Mouse (Mus musculus) liver, adult 2 months (tissue): ENCODE results near the gene Calhm6.

Experiments
- CTCF ChIP-seq: fragments of 200-500 bp; IDR thresholded peaks from 2 replicates; pipeline ENCODE4 v1.5.1; 2011; ENCODE audit warnings: low read depth, low read length, control low read depth
- POLR2A ChIP-seq: fragments of 200-500 bp; IDR thresholded peaks from 2 replicates; pipeline ENCODE4 v1.6.1; 2011; ENCODE audit warnings: low read length, control low read depth; ENCODE audit not compliant: insufficient read depth; ENCODE audit errors: extremely low read depth

- no peak for TF ChIP-seq POLR2A
- no peak for TF ChIP-seq CTCF
These were observed 48.3 kb upstream of the Calhm6 start for GRCm38 (mm10) chr10:34175870-34176606.
